Mouse (Mus musculus) brain, embryonic 14.5 days (tissue): ENCODE results near the gene Lztr1. TPM values are rescaled to one million over a fixed set of nuclear protein-coding genes. Genes with fewer than 3 reads are reported as not detected.

ENCODE experiments used
- DNase-seq: peaks from one replicate; pipeline ENCODE4 v3.0.0-alpha.2; 2011; ENCODE audit warnings: low read depth
- CTCF ChIP-seq: fragments of 200-500 bp; IDR thresholded peaks from 2 replicates; pipeline ENCODE4 v1.5.1; 2012; ENCODE audit warnings: inconsistent platforms, mild to moderate bottlenecking, moderate library complexity, borderline replicate concordance; ENCODE audit not compliant: insufficient read depth, insufficient read length; ENCODE audit errors: extremely low read depth
- POLR2A ChIP-seq: fragments of 200-500 bp; IDR thresholded peaks from 2 replicates; pipeline ENCODE4 v1.6.1; 2012; ENCODE audit warnings: mild to moderate bottlenecking, inconsistent platforms, borderline replicate concordance; ENCODE audit not compliant: poor library complexity, insufficient read depth, insufficient read length, severe bottlenecking; ENCODE audit errors: extremely low read depth
- polyA plus RNA-seq: library from polyadenylated mRNA; depleted of rRNA; stranded (reverse); fragments of >200 nt; gene quantifications from 2 replicates; pipeline ENCODE4 v1.2.3, GENCODE M21; 2012; rRNA removed

Lztr1 gene
- polyA plus RNA-seq: 309 and 395 TPM in 2 replicates

- TF ChIP-seq CTCF (0 out of 2 replicates have a peak, but pooled peaks have one; percentile 6), POLR2A (peak; percentile 60; the same call in 1 of the 2 replicates)
- DNase-seq: peak; percentile 96
Measured at GRCm38 (mm10) chr16:17508546-17509239, at the start of gene Lztr1. Lztr1 (plus strand) TSS chr16:17508688.

- DNase-seq: no peak
- TF ChIP-seq POLR2A (no peak), CTCF (peak; percentile 17; the same call in 1 of the 2 replicates)
Measured at GRCm38 (mm10) chr16:17460254-17460653, 48.2 kb upstream of the Lztr1 start.

GRCm38 (mm10) chr16:17461596-17461995 is 46.9 kb upstream of the Lztr1 start:
- TF ChIP-seq POLR2A (no peak), CTCF (no peak)
- DNase-seq: no peak

GRCm38 (mm10) chr16:17463184-17463583 is 45.3 kb upstream of the Lztr1 start:
- no peak for DNase-seq
- TF ChIP-seq CTCF (no peak), POLR2A (no peak)

GRCm38 (mm10) chr16:17466875-17467663 is 41.4 kb upstream of the Lztr1 start:
- TF ChIP-seq POLR2A: no peak
- TF ChIP-seq CTCF: no peak

GRCm38 (mm10) chr16:17472498-17472897 is 36.0 kb upstream of the Lztr1 start:
- DNase-seq: no peak
- TF ChIP-seq POLR2A (no peak), CTCF (no peak)

More at GRCm38 (mm10) chr16:17466875-17467663, 41.4 kb upstream of the Lztr1 start:
- DNase-seq: peak; percentile 15

- DNase-seq: peak; percentile 43
- no peak for TF ChIP-seq POLR2A
- peak; percentile 66; the same call in 1 of the 2 replicates for TF ChIP-seq CTCF
Measured at GRCm38 (mm10) chr16:17474091-17474490, 34.4 kb upstream of the Lztr1 start.

GRCm38 (mm10) chr16:17474761-17475160 is 33.7 kb upstream of the Lztr1 start:
- no peak for DNase-seq
- TF ChIP-seq CTCF (no peak), POLR2A (no peak)

- TF ChIP-seq CTCF (no peak), POLR2A (no peak)
- no peak for DNase-seq
Measured at GRCm38 (mm10) chr16:17475326-17475725, 33.2 kb upstream of the Lztr1 start.

- no peak for TF ChIP-seq CTCF
- TF ChIP-seq POLR2A: no peak
- no peak for DNase-seq
Measured at GRCm38 (mm10) chr16:17478331-17478943, 30.1 kb upstream of the Lztr1 start.

GRCm38 (mm10) chr16:17481465-17481864 is 27.0 kb upstream of the Lztr1 start:
- DNase-seq: no peak
- no peak for TF ChIP-seq CTCF
- no peak for TF ChIP-seq POLR2A

- DNase-seq: peak; percentile 46
Measured at GRCm38 (mm10) chr16:17486505-17486904, 22.0 kb upstream of the Lztr1 start.

More at GRCm38 (mm10) chr16:17486505-17486904, 22.0 kb upstream of the Lztr1 start:
- TF ChIP-seq POLR2A: no peak
- TF ChIP-seq CTCF: no peak
